Mouse (Mus musculus) cerebellum, adult 2 months (tissue): ENCODE data around the gene Tmprss11g.

ENCODE experiments used
- CTCF ChIP-seq: fragments of 200-500 bp; IDR thresholded peaks from 2 replicates; pipeline ENCODE4 v1.5.1; 2011; ENCODE audit warnings: low read depth, mild to moderate bottlenecking, control low read depth, low read length, moderate library complexity, borderline replicate concordance; ENCODE audit not compliant: insufficient read depth
- POLR2A ChIP-seq: fragments of 200-500 bp; IDR thresholded peaks from 2 replicates; pipeline ENCODE4 v1.6.1; 2011; ENCODE audit warnings: low read length, control low read depth, borderline replicate concordance; ENCODE audit not compliant: insufficient read depth

GRCm38 (mm10) chr5:86482562-86482961 is 35.8 kb downstream of the Tmprss11g start:
- TF ChIP-seq CTCF (peak; percentile 42; the same call in 1 of the 2 replicates), POLR2A (no peak)
